Mouse (Mus musculus): Measurements from ENCODE around the gene Tmem239.

- TF ChIP-seq TAL1 (IDR thresholded peaks at IDR 0.05; ENCODE audit: low read length) (no peak), GATA1 (IDR thresholded peaks at IDR 0.05; ENCODE audit: low read length) (no peak)
Observed at GRCm38 (mm10) chr2:130452266-130452665, 46.0 kb downstream of the Tmem239 start.

Data from erythroblast, embryonic 14.5 days (primary cell).